Mouse (Mus musculus): Measurements from ENCODE around the gene Sh2d7. TPM values are rescaled to one million over a fixed set of nuclear protein-coding genes. Genes with fewer than 3 reads are reported as not detected.

Gene Sh2d7
- 0.14 TPM in 1 of 2 replicates, not detected in the other for polyA plus RNA-seq (2015; fragmentation: Nextera tagmentation; extraction: Ambion mirVana)

DNA sequence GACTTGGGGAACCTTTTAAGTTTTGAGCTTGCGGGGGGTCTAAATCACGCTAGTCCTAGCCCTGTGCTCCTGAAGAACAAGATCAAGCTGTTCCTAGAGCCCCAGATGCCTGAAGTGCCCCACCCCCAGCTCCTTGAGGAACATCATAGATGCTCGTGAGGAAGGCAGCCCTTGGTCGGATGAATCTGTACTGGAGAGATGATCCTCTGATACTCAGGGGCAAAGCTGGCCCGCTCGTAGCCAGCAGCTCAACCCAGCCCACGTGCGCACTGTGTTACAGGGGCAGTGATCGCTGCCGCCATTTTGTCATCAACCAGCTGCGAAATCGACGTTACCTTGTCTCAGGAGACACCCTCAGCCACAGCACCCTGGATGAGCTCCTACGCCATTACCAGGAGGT lies at the start of gene Sh2d7:
TSS of gene Sh2d7 (plus strand) at position 301 of the 400 bp plus-strand sequence.
- H3K4me1 ChIP-seq, result 0 out of 2 replicates have a peak, but pooled peaks cover 6% of the 10 kb centered on the region
- no peak within 1 kb of the TSS for H3K27ac ChIP-seq
- no peak within 1 kb of the TSS for H3K9ac ChIP-seq
- no peak within 1 kb of the TSS for H3K4me3 ChIP-seq
- 91% methylated on average over 14 of the region's 14 CpGs for WGBS
- no peak for ATAC-seq (ENCODE audit: insufficient number of reproducible peaks, low FRiP score, low TSS enrichment, low read depth)
- no peaks in the 10 kb centered on the region for H3K36me3 ChIP-seq
- no peak within 1 kb of the TSS for H3K4me2 ChIP-seq
- H3K27me3 ChIP-seq, result no peaks in the 10 kb centered on the region
- H3K9me3 ChIP-seq, result no peaks in the 10 kb centered on the region

DNA sequence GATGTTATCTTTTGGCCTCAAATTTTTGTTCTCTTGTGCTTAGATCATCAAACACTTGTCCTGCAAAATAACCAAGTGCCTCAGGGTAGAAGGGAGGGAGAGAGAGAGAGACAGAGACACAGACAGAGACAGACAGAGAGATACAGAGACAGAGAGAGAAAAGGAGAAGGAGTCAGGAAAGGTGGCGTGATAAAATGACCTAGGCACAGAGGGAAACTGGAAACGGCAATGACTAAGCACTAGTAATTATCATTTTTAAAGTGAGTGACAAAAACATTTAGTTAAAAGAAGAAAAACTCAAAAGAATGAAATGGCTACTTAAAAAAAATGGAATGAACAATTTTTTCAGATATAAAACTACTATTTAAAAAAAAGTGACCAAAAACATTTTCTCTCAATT lies 49.2 kb upstream of the Sh2d7 start:
- Histone ChIP-seq H3K9ac (no peak overlapping the region), H3K27me3 (no peaks in the 10 kb centered on the region), H3K9me3 (no peaks in the 10 kb centered on the region), H3K4me1 (no peaks in the 10 kb centered on the region), H3K4me3 (no peak overlapping the region), H3K27ac (no peak overlapping the region), H3K36me3 (no peaks in the 10 kb centered on the region), H3K4me2 (no peak overlapping the region)
- no peak for ATAC-seq (ENCODE audit: insufficient number of reproducible peaks, low FRiP score, low TSS enrichment, low read depth)
- 63% methylated on average over 2 of the region's 2 CpGs for WGBS

DNA sequence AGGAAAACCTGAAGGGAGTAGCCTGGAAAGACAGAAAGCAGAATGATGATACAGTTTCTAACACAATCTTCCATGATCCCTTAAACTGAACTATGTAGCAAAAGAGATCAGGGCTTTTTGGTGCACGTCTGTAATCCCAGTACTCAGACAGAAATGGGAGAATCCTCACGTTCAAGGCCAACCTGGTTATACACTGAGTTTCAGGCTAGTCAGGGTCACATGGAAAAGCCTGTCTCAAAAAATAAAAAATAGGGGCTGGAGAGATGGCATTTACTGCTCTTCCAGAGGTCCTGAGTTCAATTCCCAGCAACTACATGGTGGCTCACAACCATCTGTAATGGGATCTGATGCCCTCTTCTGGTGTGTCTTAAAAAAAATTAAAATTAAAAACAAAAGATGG lies 48.4 kb upstream of the Sh2d7 start:
- WGBS, result 83% methylated on average over 2 of the region's 2 CpGs
- Histone ChIP-seq H3K4me1 (no peaks in the 10 kb centered on the region), H3K27me3 (no peaks in the 10 kb centered on the region), H3K4me2 (no peak overlapping the region), H3K36me3 (no peaks in the 10 kb centered on the region), H3K4me3 (no peak overlapping the region), H3K27ac (no peak overlapping the region), H3K9ac (no peak overlapping the region), H3K9me3 (no peaks in the 10 kb centered on the region)
- no peak for ATAC-seq (ENCODE audit: insufficient number of reproducible peaks, low FRiP score, low TSS enrichment, low read depth)

DNA sequence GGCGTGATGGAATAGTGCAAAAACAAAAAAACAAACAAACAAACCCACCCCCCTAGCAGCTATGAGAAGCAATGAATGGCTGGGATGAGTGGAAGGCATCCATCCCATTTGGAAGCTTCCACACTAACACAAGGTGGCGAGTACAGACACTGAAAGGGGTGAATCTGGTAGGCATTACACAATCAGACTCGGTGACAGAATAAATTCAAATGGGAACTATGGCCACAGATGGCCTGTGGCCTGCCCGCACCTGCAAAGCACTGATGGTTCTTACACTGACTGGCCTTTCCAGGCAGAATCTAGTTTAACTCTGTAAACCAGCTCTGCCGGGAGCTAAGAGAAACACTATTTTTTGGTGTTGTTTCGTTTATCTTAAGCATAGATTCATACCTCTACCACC lies 39.5 kb upstream of the Sh2d7 start:
- Histone ChIP-seq H3K4me1 (peaks cover 8% of the 10 kb centered on the region), H3K27me3 (peaks cover 14% of the 10 kb centered on the region), H3K9me3 (no peaks in the 10 kb centered on the region), H3K4me2 (no peak overlapping the region), H3K36me3 (no peaks in the 10 kb centered on the region), H3K9ac (no peak overlapping the region), H3K27ac (no peak overlapping the region), H3K4me3 (no peak overlapping the region)
- ATAC-seq (ENCODE audit: insufficient number of reproducible peaks, low FRiP score, low TSS enrichment, low read depth), result no peak
- 86% methylated on average over 6 of the region's 6 CpGs for WGBS

DNA sequence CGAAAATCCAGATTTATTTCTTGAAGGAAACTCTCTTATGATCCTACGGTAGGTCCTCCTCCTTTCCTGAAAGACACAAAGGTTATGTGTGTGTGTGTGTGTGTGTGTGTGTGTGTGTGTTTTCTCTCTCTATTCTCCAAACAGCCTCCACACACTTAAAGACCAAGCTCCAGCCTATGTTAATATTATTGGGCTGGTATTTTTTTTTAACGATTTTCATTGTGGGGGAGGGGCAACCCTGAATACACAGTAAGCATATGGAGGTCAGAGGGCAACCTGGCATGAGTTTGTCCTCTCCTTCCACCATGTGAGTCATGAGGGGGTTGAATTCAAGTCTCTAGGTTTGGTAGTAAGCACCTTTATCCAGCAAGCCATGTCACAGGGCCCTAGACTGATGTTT lies 39.0 kb upstream of the Sh2d7 start:
- Histone ChIP-seq H3K4me2 (no peak overlapping the region), H3K27ac (no peak overlapping the region), H3K9ac (no peak overlapping the region), H3K4me1 (peaks cover 8% of the 10 kb centered on the region), H3K27me3 (peaks cover 14% of the 10 kb centered on the region), H3K36me3 (no peaks in the 10 kb centered on the region), H3K9me3 (no peaks in the 10 kb centered on the region), H3K4me3 (no peak overlapping the region)
- WGBS, result 82% methylated on average over 3 of the region's 3 CpGs
- ATAC-seq (ENCODE audit: insufficient number of reproducible peaks, low FRiP score, low TSS enrichment, low read depth), result no peak

DNA sequence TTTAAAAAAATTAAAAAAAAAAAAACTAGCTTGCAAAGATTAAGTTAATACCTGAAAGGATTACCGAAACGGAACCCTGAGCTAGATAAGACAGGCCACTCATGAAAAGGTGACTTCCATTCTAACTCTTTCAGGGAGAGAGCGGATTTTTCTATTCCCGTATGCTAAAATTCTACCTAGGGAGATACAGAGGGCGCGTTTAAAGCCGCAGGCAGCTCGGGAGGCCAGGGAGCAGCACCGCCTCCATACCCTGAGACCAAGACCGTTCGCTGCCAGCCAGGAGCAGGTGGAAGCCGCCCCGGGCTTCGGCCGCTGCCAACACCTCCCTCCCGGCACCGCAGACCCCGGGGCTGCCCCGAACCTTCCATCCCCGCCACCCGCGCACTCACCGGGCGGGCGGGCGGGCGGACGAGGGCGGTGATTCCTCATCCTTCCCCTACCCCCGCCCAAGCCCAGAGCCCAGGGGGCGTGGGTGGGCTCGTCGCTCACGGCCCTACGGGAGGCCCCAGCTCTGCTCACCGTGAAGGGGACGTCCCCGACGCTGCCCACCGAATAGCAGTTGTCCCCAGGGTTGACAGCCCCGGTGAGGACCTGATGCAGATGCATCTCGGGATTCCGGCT lies 37.8 kb upstream of the Sh2d7 start:
- H3K4me3 ChIP-seq, result peak overlapping the region; percentile 77
- ATAC-seq (ENCODE audit: insufficient number of reproducible peaks, low FRiP score, low TSS enrichment, low read depth), result peak; percentile 59
- peaks cover 8% of the 10 kb centered on the region for H3K4me1 ChIP-seq
- peak overlapping the region; percentile 50; the same call in 1 of the 2 replicates for H3K27ac ChIP-seq
- WGBS, result under 1% methylated on average over 43 of the region's 43 CpGs
- peak overlapping the region; percentile 52 for H3K9ac ChIP-seq
- peaks cover 14% of the 10 kb centered on the region for H3K27me3 ChIP-seq
- peak overlapping the region; percentile 99 for H3K4me2 ChIP-seq
- no peaks in the 10 kb centered on the region for H3K36me3 ChIP-seq
- H3K9me3 ChIP-seq, result no peaks in the 10 kb centered on the region

DNA sequence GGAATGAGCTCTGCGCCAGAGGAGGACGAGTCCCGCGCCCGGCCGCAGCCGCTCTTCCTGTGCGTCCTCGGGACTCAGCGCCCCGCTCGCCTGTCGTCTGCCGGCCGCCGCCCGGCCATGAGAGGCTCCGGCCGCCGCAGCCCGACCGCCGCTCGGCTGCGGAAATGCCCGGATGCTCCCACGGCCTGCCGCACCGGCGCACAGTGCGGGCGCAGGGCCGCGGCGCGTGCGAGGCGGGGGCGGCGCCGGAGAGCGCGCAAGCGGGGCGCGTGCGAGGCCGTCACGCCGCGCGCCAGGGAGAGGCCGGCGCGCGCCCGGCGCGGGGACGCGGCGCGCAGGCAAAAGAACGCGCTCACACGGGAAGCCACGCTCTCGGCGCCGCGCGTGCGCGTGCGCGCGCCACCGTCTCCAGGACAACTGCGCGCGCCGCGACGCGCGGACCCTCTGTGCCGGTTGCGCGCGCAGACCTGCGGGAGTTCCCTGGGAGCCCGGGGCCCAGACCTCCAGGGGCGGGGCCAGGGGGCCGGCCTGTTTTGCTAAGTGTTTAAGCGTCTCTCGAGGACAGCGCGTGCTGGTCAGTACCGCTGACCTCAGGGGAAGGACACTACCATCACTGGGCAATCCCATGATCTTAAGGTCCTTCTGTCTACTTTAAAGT lies 37.2 kb upstream of the Sh2d7 start, which contains the start of gene Dmxl2:
TSS of gene Dmxl2 (minus strand) at position 174 of the 658 bp plus-strand sequence.
- H3K36me3 ChIP-seq, result no peaks in the 10 kb centered on the region

DNA sequence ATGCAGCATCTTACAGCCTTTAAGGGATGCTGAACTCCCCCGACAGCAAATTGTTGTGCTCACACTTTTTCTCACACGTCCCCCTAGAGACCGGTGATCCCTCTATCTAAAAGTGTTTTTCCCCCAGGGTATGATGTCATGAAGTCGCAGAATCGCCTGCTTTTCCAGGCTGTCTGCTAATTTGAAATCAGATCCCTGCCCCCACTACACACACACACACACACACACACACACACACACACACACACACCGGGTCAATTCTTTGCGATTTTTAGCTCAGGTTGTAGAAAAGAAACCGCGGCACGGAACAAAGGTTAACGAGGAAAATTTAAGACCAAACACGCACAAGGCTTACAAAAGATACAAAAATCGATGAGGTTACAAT lies 36.7 kb upstream of the Sh2d7 start:
- Histone ChIP-seq H3K36me3 (no peaks in the 10 kb centered on the region), H3K9me3 (no peaks in the 10 kb centered on the region), H3K27me3 (peaks cover 14% of the 10 kb centered on the region), H3K27ac (no peak overlapping the region), H3K4me2 (peak overlapping the region; percentile 99), H3K9ac (0 out of 2 replicates have a peak overlapping the region, but pooled peaks have one; percentile 52), H3K4me3 (peak overlapping the region; percentile 77), H3K4me1 (peaks cover 8% of the 10 kb centered on the region)
- 0 out of 2 replicates have a peak, but pooled peaks have one; percentile 2 for ATAC-seq (ENCODE audit: insufficient number of reproducible peaks, low FRiP score, low TSS enrichment, low read depth)
- 3% methylated on average over 13 of the region's 13 CpGs for WGBS

More for the DNA sequence above, 37.2 kb upstream of the Sh2d7 start, which contains the start of gene Dmxl2:
- under 1% methylated on average over 90 of the region's 99 CpGs for WGBS
- Histone ChIP-seq H3K4me3 (peak within 1 kb of the TSS; percentile 77), H3K9ac (peak within 1 kb of the TSS; percentile 52), H3K27me3 (peaks cover 14% of the 10 kb centered on the region), H3K27ac (peak within 1 kb of the TSS; percentile 50; the same call in 1 of the 2 replicates), H3K4me2 (peak within 1 kb of the TSS; percentile 99), H3K9me3 (no peaks in the 10 kb centered on the region), H3K4me1 (peaks cover 8% of the 10 kb centered on the region)
- ATAC-seq (ENCODE audit: insufficient number of reproducible peaks, low FRiP score, low TSS enrichment, low read depth), result peak; percentile 86

DNA sequence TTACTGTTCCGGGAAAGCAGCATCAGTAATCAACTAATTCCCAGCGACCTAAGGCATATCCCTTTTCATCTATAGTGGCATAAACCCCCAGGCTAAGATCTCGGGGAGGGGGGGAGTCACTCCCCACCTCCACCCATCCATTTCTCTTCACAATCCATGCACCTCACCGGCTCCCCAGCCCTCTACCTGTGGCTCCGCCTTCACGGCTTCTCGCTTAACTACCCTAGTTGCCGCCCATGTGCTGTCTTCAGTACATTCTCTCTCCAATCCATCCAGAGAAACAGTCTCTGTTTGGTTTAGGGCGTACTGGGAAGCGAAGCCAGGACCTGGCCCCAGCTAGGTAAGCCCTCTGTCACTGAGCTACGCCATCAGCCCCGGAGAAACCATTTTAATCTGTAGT lies 35.9 kb upstream of the Sh2d7 start:
- no peak for ATAC-seq (ENCODE audit: insufficient number of reproducible peaks, low FRiP score, low TSS enrichment, low read depth)
- Histone ChIP-seq H3K27me3 (peaks cover 14% of the 10 kb centered on the region), H3K36me3 (no peaks in the 10 kb centered on the region), H3K9me3 (no peaks in the 10 kb centered on the region), H3K27ac (no peak overlapping the region), H3K9ac (no peak overlapping the region), H3K4me3 (0 out of 2 replicates have a peak overlapping the region, but pooled peaks have one; percentile 5), H3K4me1 (peaks cover 8% of the 10 kb centered on the region), H3K4me2 (0 out of 2 replicates have a peak overlapping the region, but pooled peaks have one; percentile 6)
- 14% methylated on average over 12 of the region's 12 CpGs for WGBS

DNA sequence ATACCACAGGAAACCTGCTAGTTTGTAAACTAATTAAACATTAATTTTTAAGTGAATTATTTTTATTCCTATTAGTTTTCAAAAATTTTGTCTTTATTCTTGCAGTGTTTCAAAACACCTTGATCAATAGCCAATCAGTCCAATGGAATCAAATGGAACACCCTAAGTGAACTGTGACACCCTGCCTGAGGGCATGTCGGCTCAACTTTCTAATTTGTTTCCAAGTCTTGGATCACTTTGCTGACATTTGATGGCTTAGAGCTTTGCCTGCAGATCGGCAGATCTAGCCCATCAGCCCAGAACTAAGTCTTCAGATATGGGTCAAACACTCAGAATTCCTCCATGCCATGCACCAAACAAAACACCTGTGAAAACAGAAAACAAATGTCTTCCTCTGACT lies 22.8 kb upstream of the Sh2d7 start:
- Histone ChIP-seq H3K36me3 (no peaks in the 10 kb centered on the region), H3K27ac (no peak overlapping the region), H3K4me1 (no peaks in the 10 kb centered on the region), H3K27me3 (no peaks in the 10 kb centered on the region), H3K4me2 (no peak overlapping the region), H3K4me3 (no peak overlapping the region), H3K9ac (no peak overlapping the region), H3K9me3 (no peaks in the 10 kb centered on the region)
- WGBS, result 65% methylated on average over 2 of the region's 2 CpGs
- no peak for ATAC-seq (ENCODE audit: insufficient number of reproducible peaks, low FRiP score, low TSS enrichment, low read depth)

DNA sequence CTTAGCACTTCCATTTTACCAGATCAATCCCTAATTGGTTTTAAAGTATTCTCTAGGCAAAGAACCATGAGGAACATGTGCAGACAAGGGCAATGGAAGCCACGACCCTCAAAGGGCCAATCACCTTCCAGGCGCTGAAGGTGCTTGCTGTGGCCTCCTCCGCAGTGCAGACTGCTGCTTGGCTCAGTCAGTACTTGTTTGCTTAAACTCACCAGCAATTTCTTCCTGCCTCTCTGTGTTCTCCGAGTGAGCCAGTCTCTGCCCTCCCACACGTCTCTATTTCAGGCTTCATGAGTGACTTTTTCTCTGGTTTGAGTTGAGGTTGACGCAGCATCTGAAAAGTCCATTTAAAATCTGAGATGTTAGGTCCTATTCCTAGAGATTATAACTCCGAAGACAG lies 19.9 kb upstream of the Sh2d7 start:
- H3K9ac ChIP-seq, result no peak overlapping the region
- no peaks in the 10 kb centered on the region for H3K9me3 ChIP-seq
- no peaks in the 10 kb centered on the region for H3K36me3 ChIP-seq
- ATAC-seq (ENCODE audit: insufficient number of reproducible peaks, low FRiP score, low TSS enrichment, low read depth), result no peak
- no peaks in the 10 kb centered on the region for H3K4me1 ChIP-seq
- no peaks in the 10 kb centered on the region for H3K27me3 ChIP-seq
- H3K4me3 ChIP-seq, result no peak overlapping the region
- H3K4me2 ChIP-seq, result no peak overlapping the region
- WGBS, result 65% methylated on average over 7 of the region's 7 CpGs
- no peak overlapping the region for H3K27ac ChIP-seq

DNA sequence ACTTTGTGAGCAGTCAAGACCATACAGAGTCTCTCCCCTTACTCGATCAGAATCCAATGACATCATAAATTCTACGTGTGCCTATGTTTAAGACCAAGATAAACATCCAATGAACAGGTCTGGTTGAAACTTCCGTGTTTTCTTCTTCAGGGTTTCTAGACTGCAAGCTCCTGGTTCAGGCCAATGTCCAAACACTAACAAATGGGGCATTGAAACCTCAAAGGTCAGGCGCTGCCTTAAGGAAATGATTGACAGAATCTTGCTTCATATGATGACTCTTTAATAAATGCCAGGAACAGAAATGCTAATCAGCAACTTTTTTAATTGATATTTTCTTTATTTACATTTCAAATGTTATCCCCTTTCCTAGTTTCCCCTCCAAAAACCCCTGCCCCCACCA lies 18.5 kb upstream of the Sh2d7 start:
- H3K9me3 ChIP-seq, result no peaks in the 10 kb centered on the region
- no peak for ATAC-seq (ENCODE audit: insufficient number of reproducible peaks, low FRiP score, low TSS enrichment, low read depth)
- H3K4me3 ChIP-seq, result no peak overlapping the region
- H3K9ac ChIP-seq, result no peak overlapping the region
- H3K27ac ChIP-seq, result no peak overlapping the region
- H3K36me3 ChIP-seq, result no peaks in the 10 kb centered on the region
- no peak overlapping the region for H3K4me2 ChIP-seq
- H3K27me3 ChIP-seq, result no peaks in the 10 kb centered on the region
- H3K4me1 ChIP-seq, result no peaks in the 10 kb centered on the region
- WGBS, result 79% methylated on average over 4 of the region's 4 CpGs
